Comparison of ENCODE assay signal across 8 mouse cellular contexts in the genomic region with DNA sequence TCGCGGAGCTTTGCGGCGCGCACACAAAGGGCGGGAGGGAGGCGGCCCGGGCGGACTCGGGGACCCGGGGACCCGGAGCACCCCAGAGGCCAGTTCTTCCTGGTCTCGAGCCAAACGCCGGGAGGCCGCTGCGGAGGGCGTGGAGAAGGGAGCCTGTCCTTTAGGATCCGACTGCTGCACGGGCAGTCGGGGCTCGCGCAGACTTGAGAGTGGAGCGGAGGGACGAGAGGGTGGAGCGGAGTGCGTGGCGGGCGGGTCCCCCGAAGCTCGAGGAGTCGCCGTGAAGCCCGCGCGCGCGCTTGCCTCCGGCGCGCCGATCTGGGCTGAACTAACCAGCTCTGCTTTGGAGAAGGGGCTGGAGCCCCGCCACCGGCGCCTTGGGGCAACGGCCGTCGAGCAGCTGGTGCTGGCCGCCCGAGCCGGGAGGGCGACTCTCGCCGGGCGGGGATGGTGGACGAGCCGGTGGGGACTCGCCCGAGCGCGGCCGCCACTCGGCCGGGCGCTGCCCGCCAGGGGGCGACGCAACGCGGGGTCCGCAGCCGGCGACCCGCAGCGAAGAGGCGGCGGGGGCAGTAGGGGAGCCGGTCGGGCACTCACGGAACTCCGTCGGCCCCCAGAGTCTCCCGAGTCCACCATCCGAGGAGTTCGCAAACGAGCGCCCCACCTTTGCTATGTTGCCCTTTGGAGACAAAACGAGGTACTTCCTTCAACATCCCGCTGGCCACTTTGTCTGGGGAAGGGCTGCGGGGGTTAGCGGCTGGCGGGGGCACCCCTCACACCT. TPM values are rescaled to one million over a fixed set of nuclear protein-coding genes. Genes with fewer than 3 reads are reported as not detected.
DNase-seq lines count a peak whose midpoint lies in the region; ATAC-seq lines count a peak whose summit lies in the region.

No protein-coding gene starts in this region.

- under 1% methylated on average over 90 of the region's 92 CpGs for WGBS in intestine, embryonic 15.5 days
- WGBS in limb, embryonic 11.5 days = under 1% methylated on average over 92 of the region's 92 CpGs
- under 1% methylated on average over 73 of the region's 92 CpGs for WGBS in midbrain, embryonic 11.5 days

- peak overlapping the region; percentile 94 for H3K9ac ChIP-seq in intestine, embryonic 15.5 days
- peak overlapping the region; percentile 77 for H3K9ac ChIP-seq in limb, embryonic 11.5 days (ENCODE audit: low read length)
- H3K9ac ChIP-seq in midbrain, embryonic 11.5 days (ENCODE audit: low read length) = peak overlapping the region; percentile 93

- H3K4me2 ChIP-seq in intestine, embryonic 15.5 days (replicated peaks) = peak overlapping the region; percentile 77
- peak overlapping the region; percentile 74 for H3K4me2 ChIP-seq in limb, embryonic 11.5 days (ENCODE audit: low read depth, severe bottlenecking)
- H3K4me2 ChIP-seq in midbrain, embryonic 11.5 days = peak overlapping the region; percentile 77

- H3K27ac ChIP-seq in intestine, embryonic 15.5 days = peak overlapping the region; percentile 99
- H3K27ac ChIP-seq in limb, embryonic 11.5 days (replicated peaks; ENCODE audit: low read depth, low read length) = peak overlapping the region; percentile 48
- H3K27ac ChIP-seq in midbrain, embryonic 11.5 days (ENCODE audit: low read depth, low read length) = peak overlapping the region; percentile 76

- no peaks in the 10 kb centered on the region for H3K27me3 ChIP-seq in intestine, embryonic 15.5 days (replicated peaks)
- no peaks in the 10 kb centered on the region for H3K27me3 ChIP-seq in limb, embryonic 11.5 days (ENCODE audit: control insufficient read depth, insufficient read depth, low read length)
- H3K27me3 ChIP-seq in midbrain, embryonic 11.5 days (ENCODE audit: control insufficient read depth, insufficient read depth, low read length) = no peaks in the 10 kb centered on the region

- H3K9me3 ChIP-seq in intestine, embryonic 15.5 days = no peaks in the 10 kb centered on the region
- H3K9me3 ChIP-seq in limb, embryonic 11.5 days (ENCODE audit: control insufficient read depth, low read length) = no peaks in the 10 kb centered on the region
- H3K9me3 ChIP-seq in midbrain, embryonic 11.5 days (ENCODE audit: control insufficient read depth, low read length) = no peaks in the 10 kb centered on the region

- peaks cover 5% of the 10 kb centered on the region; the same call in 1 of the 2 replicates for H3K4me1 ChIP-seq in intestine, embryonic 15.5 days (replicated peaks)
- no peaks in the 10 kb centered on the region for H3K4me1 ChIP-seq in limb, embryonic 11.5 days (ENCODE audit: control insufficient read depth, insufficient read depth, low read length)
- H3K4me1 ChIP-seq in midbrain, embryonic 11.5 days (ENCODE audit: control insufficient read depth, insufficient read depth, low read length) = peaks cover 5% of the 10 kb centered on the region

- DNase-seq in adrenal gland, adult 8-10 months = peak; percentile 73
- DNase-seq in embryo, embryonic 10.5 days (ENCODE audit: low spot score) = peak; percentile 75
- peak; percentile 77 to 84 for DNase-seq in gastrocnemius, postnatal 4 days (ENCODE audit: low spot score in 2 of 2)
- peak; percentile 82 for DNase-seq in limb, embryonic 11.5 days (ENCODE audit: low spot score)
- peak; percentile 98 for DNase-seq in midbrain, embryonic 11.5 days (ENCODE audit: low spot score, missing footprints)
- peak; percentile 25 for DNase-seq in skeletal muscle tissue, adult 2 months (ENCODE audit: low read depth, low spot score)
- DNase-seq in yolk sac, embryonic 10.5 days (ENCODE audit: low spot score) = peak; percentile 78

- no peaks in the 10 kb centered on the region for H3K36me3 ChIP-seq in intestine, embryonic 15.5 days
- H3K36me3 ChIP-seq in limb, embryonic 11.5 days (ENCODE audit: control insufficient read depth, insufficient read depth, low read length) = no peaks in the 10 kb centered on the region
- H3K36me3 ChIP-seq in midbrain, embryonic 11.5 days (ENCODE audit: control insufficient read depth, insufficient read depth, low read length) = no peaks in the 10 kb centered on the region

- H3K4me3 ChIP-seq in intestine, embryonic 15.5 days (replicated peaks) = peak overlapping the region; percentile 81
- peak overlapping the region; percentile 60 for H3K4me3 ChIP-seq in limb, embryonic 11.5 days (ENCODE audit: low read depth, low read length)
- H3K4me3 ChIP-seq in midbrain, embryonic 11.5 days (ENCODE audit: low read depth, low read length) = peak overlapping the region; percentile 70

- ATAC-seq in intestine, embryonic 15.5 days = peak; percentile 84
- ATAC-seq in limb, embryonic 11.5 days (ENCODE audit: insufficient number of reproducible peaks, low FRiP score, low TSS enrichment, low read depth) = peak; percentile 70
- ATAC-seq in midbrain, embryonic 11.5 days (ENCODE audit: low FRiP score) = peak; percentile 84

RNA-seq across cellular contexts. Expression of gene Pde5a, which starts 1.4 kb away (rescaled TPM):
- total RNA-seq in adrenal gland, adult 8-10 months (2022) = 10 to 100 TPM; 32.8 to 65.1 (median 51.7) TPM
- total RNA-seq in gastrocnemius, postnatal 4 days (2021) = 10 to 100 TPM; 18.9 to 22.7 TPM
- 12.1 and 13.3 TPM in 2 replicates for polyA plus RNA-seq in intestine, embryonic 15.5 days (2015; fragmentation: Nextera tagmentation; extraction: Ambion mirVana)
- polyA plus RNA-seq in limb, embryonic 11.5 days (2014; fragmentation: Nextera tagmentation; extraction: Ambion mirVana) = 3.8 and 3.9 TPM in 2 replicates
- polyA plus RNA-seq in midbrain, embryonic 11.5 days (2014; fragmentation: Nextera tagmentation; extraction: Ambion mirVana) = 3.8 and 4.6 TPM in 2 replicates

Comparison
In these comparisons a context has a peak if more than half of its experiments do, and no peak if none do; other contexts are left out.
1. Peak in every context shown above with its lines: DNase-seq, ATAC-seq, H3K4me3 ChIP-seq and H3K27ac ChIP-seq.
2. DNase-seq: peak in every context shown above with its lines; median percentile 98 in midbrain, embryonic 11.5 days; 82 in limb, embryonic 11.5 days; 80 in gastrocnemius, postnatal 4 days; 78 in yolk sac, embryonic 10.5 days; 75 in embryo, embryonic 10.5 days; 73 in adrenal gland, adult 8-10 months; 25 in skeletal muscle tissue, adult 2 months.
3. H3K27ac ChIP-seq: peak in every context shown above with its lines; median percentile 99 in intestine, embryonic 15.5 days; 76 in midbrain, embryonic 11.5 days; 48 in limb, embryonic 11.5 days.